Comparison of ENCODE assay signal across 21 mouse cellular contexts in genomic region chr17:8447676-8448192, GRCm38 (mm10). TPM values are rescaled to one million over a fixed set of nuclear protein-coding genes. Genes with fewer than 3 reads are reported as not detected.
DNase-seq lines count a peak whose midpoint lies in the region; ATAC-seq lines count a peak whose summit lies in the region.
"Had no signal": no experiment of that assay in that cellular context is flagged by ENCODE, and none has a peak within 500 bp of the region (broad histone marks: within the 10 kb centered on the region; RNA-seq: fewer than 3 reads in every experiment).

No protein-coding gene starts in this region.

- H3K4me2 ChIP-seq in forebrain, embryonic 14.5 days (ENCODE audit: low read length): no peak overlapping the region
- H3K4me2 ChIP-seq: limb, embryonic 12.5 days had no signal

- no peaks in the 10 kb centered on the region for H3K4me1 ChIP-seq in forebrain, embryonic 14.5 days (ENCODE audit: control insufficient read depth, insufficient read depth, low read length)
- H3K4me1 ChIP-seq: forebrain, embryonic 10.5 days; limb, embryonic 12.5 days had no signal

- peak; percentile 44 for DNase-seq in adrenal gland, postnatal 10 days
- no peak for DNase-seq in adrenal gland, adult 2 months
- DNase-seq in heart, adult 18-20 months: peak; percentile 4 to 18
- no peak for DNase-seq in heart, adult 11 months
- peak; percentile 50 for DNase-seq in embryo, embryonic 10.5 days (ENCODE audit: low spot score)
- DNase-seq in kidney, postnatal 14 days: peak; percentile 44
- no peak for DNase-seq in forebrain, embryonic 14.5 days (ENCODE audit: low spot score)
- DNase-seq in lung, postnatal 36 days: no peak
- DNase-seq: cerebellum, adult 9-11 months; heart, postnatal 10 days; layer of hippocampus, postnatal 36 days; retina, postnatal 1 day; thymus, postnatal 14 days had no signal

- no peaks in the 10 kb centered on the region for H3K9me3 ChIP-seq in forebrain, embryonic 14.5 days (replicated peaks; ENCODE audit: control insufficient read depth, low read length)
- H3K9me3 ChIP-seq: forebrain, embryonic 10.5 days; limb, embryonic 12.5 days; megakaryocyte, embryonic 14.5 days had no signal

- H3K27me3 ChIP-seq in forebrain, embryonic 14.5 days (replicated peaks; ENCODE audit: control insufficient read depth, insufficient read depth, low read length): no peaks in the 10 kb centered on the region

- H3K36me3 ChIP-seq in forebrain, embryonic 14.5 days (ENCODE audit: control insufficient read depth, insufficient read depth, low read length): no peaks in the 10 kb centered on the region
- H3K36me3 ChIP-seq: forebrain, embryonic 10.5 days; limb, embryonic 12.5 days had no signal

- WGBS in forebrain, embryonic 14.5 days: 55% methylated on average over 9 of the region's 9 CpGs

- no peak overlapping the region for H3K27ac ChIP-seq in forebrain, embryonic 14.5 days (ENCODE audit: low read depth, low read length)
- H3K27ac ChIP-seq: forebrain, embryonic 10.5 days; limb, embryonic 12.5 days; liver, embryonic 14.5 days had no signal

- no peak overlapping the region for H3K4me3 ChIP-seq in forebrain, embryonic 14.5 days (ENCODE audit: low read depth, low read length)
- H3K4me3 ChIP-seq: forebrain, embryonic 10.5 days; limb, embryonic 12.5 days; megakaryocyte, embryonic 14.5 days had no signal

- no peak overlapping the region for H3K9ac ChIP-seq in forebrain, embryonic 14.5 days (ENCODE audit: low read length)
- H3K9ac ChIP-seq: limb, embryonic 12.5 days; liver, embryonic 14.5 days had no signal

- ATAC-seq in forebrain, embryonic 14.5 days: no peak
- ATAC-seq: activated CD4-positive, CD25-positive, alpha-beta regulatory T cell, adult 4 months; hindbrain, embryonic 16.5 days; lung, postnatal 0 days had no signal

RNA-seq across cellular contexts. Expression of gene T, which starts 13.5 kb away (rescaled TPM):
- total RNA-seq in adrenal gland, postnatal 10 days (2021): not detected
- total RNA-seq in adrenal gland, adult 2 months (2021): not detected
- 0.26 and 0.28 TPM in 2 replicates for polyA plus RNA-seq in adrenal gland, adult 2 months (2012; rRNA removed)
- not detected for total RNA-seq in heart, adult 18-20 months (2021)
- polyA plus RNA-seq in forebrain, embryonic 14.5 days (2014; fragmentation: Nextera tagmentation; extraction: Ambion mirVana): 0.67 and 0.83 TPM in 2 replicates
- total RNA-seq: heart, postnatal 10 days; layer of hippocampus, postnatal 36 days; monocyte, adult 5-6 weeks had no signal
- polyA plus RNA-seq: activated CD4-positive, CD25-positive, alpha-beta regulatory T cell, adult 4 months; lung, postnatal 0 days had no signal

Comparison
In these comparisons a context has a peak if more than half of its experiments do, and no peak if none do; other contexts are left out.
1. DNase-seq: peak in adrenal gland, postnatal 10 days (single experiment), heart, adult 18-20 months (2 of 2), embryo, embryonic 10.5 days (single experiment) and kidney, postnatal 14 days (single experiment); none in adrenal gland, adult 2 months (single experiment), heart, adult 11 months (single experiment), forebrain, embryonic 14.5 days (single experiment) and lung, postnatal 36 days (single experiment).